Mouse (Mus musculus): Measurements from ENCODE around the gene Dcaf8.

Gene Dcaf8

DNA sequence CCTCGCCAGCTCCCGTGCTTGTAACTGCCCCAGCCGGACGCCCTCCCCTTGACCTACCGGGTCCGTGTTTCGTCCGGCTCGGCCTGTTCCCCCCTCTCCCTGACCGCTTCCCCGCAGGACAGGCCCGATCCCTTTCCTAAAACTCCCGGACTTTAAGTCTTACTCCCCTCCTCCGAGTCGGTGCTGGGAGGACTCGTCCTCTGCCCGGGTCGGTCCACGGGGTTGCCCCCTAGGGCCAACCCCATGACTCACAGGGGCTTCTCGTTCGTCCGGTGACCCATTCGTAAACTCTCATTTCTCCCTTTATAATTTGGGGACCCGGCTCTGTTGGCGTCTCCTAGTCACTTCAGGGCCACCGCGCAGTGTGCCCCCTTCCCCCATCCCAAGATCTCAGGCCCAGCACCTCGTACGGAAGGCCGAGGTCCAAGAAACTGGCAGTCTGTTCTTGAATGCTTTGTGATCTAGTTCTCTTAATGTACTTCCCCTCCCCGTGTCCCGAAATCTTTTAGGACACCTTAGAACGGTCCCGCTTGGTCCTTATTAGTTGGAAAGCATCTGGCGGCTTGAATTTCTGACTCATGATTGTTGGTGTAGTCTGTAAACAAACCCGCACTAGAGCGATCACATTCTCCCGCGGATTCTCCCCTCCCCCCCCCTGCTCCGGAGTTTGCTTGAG, 533 bp downstream of the Dcaf8 start:
- DNase-seq (ENCODE audit: low spot score in 2 of 2): peak; percentile 17 to 35

DNA sequence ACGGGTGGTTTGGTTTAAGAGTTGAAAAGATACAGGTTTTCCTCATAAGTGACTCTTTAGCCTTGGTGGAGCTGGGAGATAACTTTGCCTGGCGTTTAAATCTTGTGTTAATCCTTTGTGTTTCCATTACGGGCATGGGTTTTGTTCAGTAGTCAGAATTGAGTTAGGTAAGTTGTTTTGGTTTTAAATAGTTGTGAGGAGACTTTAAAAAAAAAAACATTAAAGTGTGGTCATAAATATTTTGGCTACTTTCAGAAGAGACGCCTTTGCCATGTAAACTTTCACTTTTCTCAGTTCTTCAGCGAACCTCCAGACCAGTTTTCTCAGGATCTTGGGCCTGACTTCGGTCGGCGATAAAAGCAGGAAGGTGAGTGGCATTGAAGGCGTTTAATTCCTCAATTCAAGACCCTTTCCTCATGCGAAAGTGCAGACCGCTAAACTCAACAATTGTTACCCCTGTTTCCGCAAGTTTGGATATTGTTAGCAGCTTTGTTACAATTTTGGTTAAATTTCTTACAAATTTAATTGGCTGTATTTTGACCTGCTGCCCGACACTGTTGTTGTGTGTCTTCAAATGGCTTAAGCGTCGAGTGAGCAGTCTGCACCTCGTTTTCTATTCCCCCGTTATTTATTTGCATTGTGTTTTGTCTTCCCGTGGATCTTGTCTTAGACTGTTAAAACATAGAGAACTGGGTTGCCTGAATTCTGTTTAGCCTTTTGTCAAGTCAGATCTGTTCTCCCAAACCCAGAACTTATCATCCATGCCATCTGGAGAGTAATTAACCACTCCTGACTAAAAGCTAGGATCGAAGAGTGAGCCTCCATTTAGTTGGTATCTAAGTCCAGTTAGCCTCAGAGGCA, 1.3 kb downstream of the Dcaf8 start:
- DNase-seq (ENCODE audit: low spot score in 2 of 2): peak in 1 of 2 experiments; percentile 16

- no peak for DNase-seq (ENCODE audit: low spot score in 2 of 2)
These were observed 6.7 kb downstream of the Dcaf8 start for GRCm38 (mm10) chr1:172154536-172154935.

GRCm38 (mm10) chr1:172155518-172155917, 7.6 kb downstream of the Dcaf8 start:
- no peak for DNase-seq (ENCODE audit: low spot score in 2 of 2)

- DNase-seq (ENCODE audit: low spot score in 2 of 2): no peak
These were observed 12.1 kb downstream of the Dcaf8 start for GRCm38 (mm10) chr1:172159970-172160369.

- no peak for DNase-seq (ENCODE audit: low spot score in 2 of 2)
These were observed 12.6 kb downstream of the Dcaf8 start for GRCm38 (mm10) chr1:172160508-172160907.

GRCm38 (mm10) chr1:172162009-172162408, 14.1 kb downstream of the Dcaf8 start:
- peak; percentile 20 to 45 for DNase-seq (ENCODE audit: low spot score in 2 of 2)

DNA sequence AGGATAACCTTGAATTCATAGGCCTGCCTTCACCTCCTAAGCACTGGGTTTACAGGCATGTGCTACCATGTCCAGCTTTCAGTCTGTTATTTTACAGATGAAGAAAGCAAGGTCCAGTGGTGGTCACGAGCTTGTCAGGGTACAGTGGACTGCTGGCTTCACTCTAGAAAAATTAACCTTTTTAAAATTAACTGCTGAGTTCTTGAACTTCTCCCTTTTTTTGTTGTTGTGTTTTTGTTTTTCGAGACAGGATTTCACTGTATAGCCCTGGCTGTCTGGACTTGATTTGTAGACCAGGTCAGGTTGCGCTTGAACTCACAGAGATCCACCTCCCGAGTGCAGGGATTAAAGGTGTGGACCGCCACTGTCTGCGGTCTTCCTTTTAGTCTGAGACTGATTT, 15.1 kb downstream of the Dcaf8 start:
- DNase-seq (ENCODE audit: low spot score in 2 of 2): no peak

GRCm38 (mm10) chr1:172167911-172168310, 20.0 kb downstream of the Dcaf8 start:
- no peak for DNase-seq (ENCODE audit: low spot score in 2 of 2)

DNA sequence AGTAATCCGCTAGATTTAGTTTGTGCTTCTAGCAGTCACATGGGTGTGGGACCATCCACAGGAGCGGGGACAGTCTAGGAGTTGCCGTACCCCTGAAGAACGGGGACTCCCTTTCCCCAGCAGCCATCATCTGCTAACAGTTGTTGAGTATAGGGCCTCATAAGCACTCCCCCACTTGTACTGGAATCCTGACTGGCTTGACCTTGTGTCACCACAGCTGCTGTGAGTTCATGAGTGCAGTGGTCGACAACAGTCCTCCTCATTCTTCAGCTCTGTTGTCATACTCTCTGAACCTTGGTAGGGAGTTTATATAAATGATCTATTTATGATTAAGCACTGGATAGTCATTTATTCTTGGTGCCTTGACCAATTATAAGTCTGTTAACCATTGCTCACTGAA, 21.9 kb downstream of the Dcaf8 start:
- no peak for DNase-seq (ENCODE audit: low spot score in 2 of 2)

- DNase-seq (ENCODE audit: low spot score in 2 of 2): no peak
These were observed 24.5 kb downstream of the Dcaf8 start for GRCm38 (mm10) chr1:172172381-172172780.

- no peak for DNase-seq (ENCODE audit: low spot score in 2 of 2)
These were observed 25.3 kb downstream of the Dcaf8 start for GRCm38 (mm10) chr1:172173181-172173580.

- DNase-seq (ENCODE audit: low spot score in 2 of 2): no peak
These were observed 29.9 kb downstream of the Dcaf8 start for GRCm38 (mm10) chr1:172177791-172178190.

- DNase-seq (ENCODE audit: low spot score in 2 of 2): no peak
These were observed 31.2 kb downstream of the Dcaf8 start for GRCm38 (mm10) chr1:172179102-172179501.

DNA sequence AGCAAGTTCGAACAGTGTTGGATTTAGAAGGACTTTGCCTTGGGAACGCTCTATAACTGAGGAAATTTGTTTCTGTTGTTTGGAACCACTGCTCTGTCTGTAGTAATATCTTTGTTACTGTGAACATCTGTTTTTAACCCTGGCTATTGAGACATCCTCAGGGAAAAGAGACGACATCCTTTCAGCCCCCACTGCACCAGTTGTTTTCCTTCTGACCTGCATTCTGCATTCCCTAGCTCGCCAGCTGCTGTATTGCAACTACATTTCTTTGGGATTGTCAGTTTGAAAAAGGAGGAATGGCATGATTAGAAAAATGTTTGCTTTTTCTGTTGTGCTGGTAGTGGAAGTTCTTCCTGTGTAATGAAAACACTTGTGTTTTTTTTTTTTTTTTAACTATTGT, 33.0 kb downstream of the Dcaf8 start:
- DNase-seq (ENCODE audit: low spot score in 2 of 2): no peak

GRCm38 (mm10) chr1:172181777-172182176, 33.9 kb downstream of the Dcaf8 start:
- DNase-seq (ENCODE audit: low spot score in 2 of 2): no peak

- no peak for DNase-seq (ENCODE audit: low spot score in 2 of 2)
These were observed 35.2 kb downstream of the Dcaf8 start for GRCm38 (mm10) chr1:172183056-172183455.

DNA sequence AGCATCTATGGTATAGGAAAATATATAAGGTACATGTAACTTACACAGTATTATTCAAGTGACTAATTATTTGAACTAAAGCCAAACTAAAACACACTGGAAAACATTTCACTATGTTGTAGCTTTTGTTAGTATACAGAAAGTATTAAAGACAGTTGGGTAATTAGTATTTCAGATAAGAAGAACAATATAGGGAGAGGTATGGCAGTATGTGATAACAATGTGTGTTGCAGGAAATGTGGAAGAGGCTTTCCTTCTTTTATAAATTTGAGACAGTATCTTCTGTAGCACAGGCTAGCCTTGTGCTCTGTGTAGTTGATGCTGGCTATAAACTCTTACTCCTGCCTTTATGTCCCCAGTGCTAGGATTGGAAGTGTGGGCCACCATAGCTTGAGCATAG, 36.0 kb downstream of the Dcaf8 start:
- no peak for DNase-seq (ENCODE audit: low spot score in 2 of 2)

GRCm38 (mm10) chr1:172186401-172187289, 38.8 kb downstream of the Dcaf8 start:
- no peak for DNase-seq (ENCODE audit: low spot score in 2 of 2)

DNA sequence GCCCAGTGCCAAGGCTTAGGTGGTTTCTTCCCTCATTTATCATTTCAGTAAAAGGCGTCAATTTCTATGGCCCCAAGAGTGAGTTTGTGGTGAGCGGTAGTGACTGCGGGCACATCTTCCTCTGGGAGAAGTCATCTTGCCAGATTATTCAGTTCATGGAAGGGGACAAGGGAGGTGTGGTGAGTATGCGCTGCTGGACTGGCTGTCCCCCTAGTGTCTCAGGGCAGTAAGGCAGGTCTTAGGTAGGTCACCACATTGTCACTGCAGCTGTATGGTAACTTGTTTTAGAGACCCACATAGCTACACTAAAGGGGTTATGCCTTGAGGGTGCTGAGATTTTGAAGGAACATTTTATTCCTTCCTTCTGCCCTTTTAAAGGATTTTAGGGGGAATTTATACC, 41.0 kb downstream of the Dcaf8 start:
- no peak for DNase-seq (ENCODE audit: low spot score in 2 of 2)

DNA sequence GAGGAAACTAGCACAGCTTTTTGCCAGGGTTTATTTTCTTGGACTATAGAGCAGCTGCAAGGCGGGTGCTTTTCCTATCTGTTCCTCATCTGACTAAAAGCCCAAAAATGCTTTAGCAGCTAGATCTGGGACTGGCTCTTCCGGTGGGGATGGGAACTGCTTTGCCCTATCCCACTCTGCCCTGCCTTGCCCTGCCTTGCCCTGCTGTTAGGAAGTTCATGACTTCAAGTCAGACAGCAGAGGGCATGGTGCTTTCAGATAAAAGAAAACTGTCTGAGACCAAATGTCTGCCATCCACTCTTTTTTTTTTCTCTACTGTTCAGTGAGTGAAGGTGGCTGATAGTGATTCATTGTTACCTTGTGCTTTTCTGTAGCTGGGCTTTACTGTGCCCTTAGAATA, 43.7 kb downstream of the Dcaf8 start:
- no peak for DNase-seq (ENCODE audit: low spot score in 2 of 2)

DNA sequence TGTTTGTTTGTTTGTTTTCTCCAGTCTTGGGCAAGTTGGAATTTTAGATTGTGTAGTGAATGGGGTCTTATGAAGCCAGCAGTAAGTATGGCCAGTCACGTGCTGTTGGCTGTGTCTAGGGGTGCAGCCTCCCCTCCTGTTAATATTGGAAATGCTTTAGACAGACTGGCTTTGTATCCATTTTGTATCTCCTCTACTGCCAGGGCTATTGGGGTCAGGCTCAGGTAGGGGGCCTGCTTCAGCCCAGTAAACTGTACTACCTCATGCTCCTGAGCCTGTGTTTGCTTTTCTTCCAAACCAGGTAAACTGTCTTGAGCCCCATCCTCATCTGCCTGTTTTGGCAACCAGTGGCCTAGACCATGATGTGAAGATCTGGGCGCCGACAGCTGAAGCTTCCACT, 44.3 kb downstream of the Dcaf8 start:
- DNase-seq (ENCODE audit: low spot score in 2 of 2): no peak
